Mouse (Mus musculus): ENCODE measurements at regions not wholly inside any gene's neighbourhood (a gene's known extent, or its start where the extent isn't known, plus 50 kb on each side); places are given as distances from the start of the nearest gene placed in this dataset.
A peak's percentile ranks its signal among the peaks of the same experiment; 100 is the strongest.

GRCm38 (mm10) chr15:64434502-64434901 is 374.2 kb upstream of the Fam49b start:
- peak; percentile 18 for DNase-seq (ENCODE audit: low read depth)

- DNase-seq (ENCODE audit: low read depth): no peak
Measured at GRCm38 (mm10) chr15:64434908-64435307, 374.6 kb upstream of the Fam49b start.

GRCm38 (mm10) chr15:64445076-64445475 is 372.4 kb upstream of the Gm21798 start:
- no peak for DNase-seq (ENCODE audit: low read depth)

- DNase-seq (ENCODE audit: low read depth): no peak
Measured at GRCm38 (mm10) chr15:64446411-64447072, 371.0 kb upstream of the Gm21798 start.

DNA sequence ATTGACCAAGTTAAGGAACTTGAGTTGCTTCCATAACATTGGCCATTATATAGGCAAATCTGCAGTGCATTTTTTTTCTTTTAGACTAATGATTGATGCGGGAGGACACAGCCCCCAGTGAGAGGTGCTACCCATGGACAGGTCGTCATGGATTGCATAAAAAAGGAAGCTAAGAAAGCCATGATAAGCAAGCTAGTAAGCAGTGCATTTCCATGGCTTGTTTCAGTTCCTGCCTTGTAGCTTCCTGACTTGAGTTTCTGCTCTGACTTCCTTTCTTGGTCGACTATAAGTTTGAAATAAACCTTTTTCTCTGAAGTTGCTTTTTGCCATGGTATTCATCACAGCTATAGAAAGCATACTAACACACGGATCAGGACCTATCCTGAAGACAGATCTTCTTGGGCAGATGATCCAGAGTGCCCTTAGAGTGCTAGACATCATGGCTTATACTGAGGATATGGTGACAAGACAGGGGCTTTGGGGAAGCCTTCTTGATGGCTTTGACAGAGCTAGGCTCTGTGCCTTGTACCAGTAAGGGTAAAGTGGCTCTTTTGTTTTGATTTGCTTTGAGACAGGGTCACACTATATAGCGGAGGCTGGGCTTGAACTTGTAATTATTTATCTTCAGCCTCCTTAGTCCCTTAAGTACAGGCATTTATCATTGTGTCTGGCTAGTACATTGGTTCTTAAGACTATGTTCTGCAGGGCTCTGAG is 370.1 kb upstream of the Gm21798 start:
- no peak for DNase-seq (ENCODE audit: low read depth)

DNA sequence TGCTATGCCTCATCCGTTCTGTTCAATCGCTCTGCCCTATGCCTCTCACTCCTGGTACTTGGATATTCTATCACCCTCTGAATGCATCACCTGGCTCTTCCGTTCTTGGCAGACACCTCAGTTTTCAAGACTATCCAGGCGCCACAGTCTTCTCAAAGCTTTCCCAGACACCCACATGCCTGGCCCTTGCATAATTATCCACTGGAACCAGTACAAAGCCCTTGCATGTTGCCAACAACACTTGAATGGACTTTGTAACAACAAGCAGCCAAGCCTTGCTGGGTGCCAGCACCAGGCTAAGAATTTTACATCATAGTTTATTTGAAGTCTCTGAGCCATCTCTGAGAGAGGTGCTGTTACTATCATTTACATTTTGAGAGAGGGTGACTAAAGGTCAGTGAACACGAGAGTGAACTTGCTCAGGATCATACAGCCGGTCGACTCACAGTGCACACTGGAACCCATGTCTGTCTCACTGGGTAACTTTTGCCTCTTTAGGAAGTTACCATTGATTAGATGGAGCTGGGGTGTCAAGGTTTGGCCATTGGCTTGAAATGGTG is 368.8 kb upstream of the Gm21798 start:
- no peak for DNase-seq (ENCODE audit: low read depth)

- peak; percentile 94 for DNase-seq (ENCODE audit: low read depth)
Measured at GRCm38 (mm10) chr15:64470743-64471142, 346.8 kb upstream of the Gm21798 start.

GRCm38 (mm10) chr15:64471597-64471996 is 345.9 kb upstream of the Gm21798 start:
- peak; percentile 33 for DNase-seq (ENCODE audit: low read depth)

- peak; percentile 66 for DNase-seq (ENCODE audit: low read depth)
Measured at GRCm38 (mm10) chr15:64474236-64474635, 343.3 kb upstream of the Gm21798 start.

DNA sequence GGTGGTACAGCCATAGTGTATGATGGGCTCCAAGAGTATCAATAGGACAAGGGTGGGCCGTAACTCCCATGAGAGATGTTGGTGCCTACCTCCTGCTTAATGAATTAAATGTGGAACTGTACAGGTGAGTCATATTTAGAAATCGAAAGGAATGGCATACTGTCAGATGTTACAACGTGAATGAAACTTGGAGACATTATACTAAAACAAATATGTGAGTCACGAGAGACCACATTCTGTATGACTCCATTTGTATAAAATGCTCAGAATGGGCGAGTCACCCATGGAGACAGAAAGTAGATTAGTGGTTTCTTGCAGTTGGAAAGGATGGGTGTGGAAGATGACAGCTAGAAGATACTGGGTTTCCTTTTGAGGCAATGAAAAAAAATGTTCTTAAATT is 340.4 kb upstream of the Gm21798 start:
- peak; percentile 78 for DNase-seq (ENCODE audit: low read depth)

GRCm38 (mm10) chr15:64480625-64481024 is 336.9 kb upstream of the Gm21798 start:
- no peak for DNase-seq (ENCODE audit: low read depth)

DNA sequence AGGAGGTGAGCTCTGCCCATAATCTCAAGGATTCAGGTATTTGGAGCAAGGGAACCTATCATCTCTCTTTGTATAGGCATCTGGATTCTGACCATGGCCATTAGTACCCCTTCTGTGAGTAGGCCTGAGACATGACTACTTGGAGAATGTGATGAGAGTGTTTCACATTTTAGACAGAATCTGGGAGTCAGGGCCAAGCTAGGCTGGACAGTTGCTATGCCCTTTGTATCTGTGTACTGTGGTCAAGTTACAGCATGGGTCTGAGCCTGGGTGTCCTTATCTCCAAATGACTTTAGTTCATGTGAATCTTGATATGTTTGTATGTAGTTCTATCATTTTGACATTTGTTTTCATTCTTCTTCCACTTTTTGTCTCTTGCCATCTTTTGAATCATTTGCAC is 336.3 kb upstream of the Gm21798 start:
- no peak for DNase-seq (ENCODE audit: low read depth)

DNA sequence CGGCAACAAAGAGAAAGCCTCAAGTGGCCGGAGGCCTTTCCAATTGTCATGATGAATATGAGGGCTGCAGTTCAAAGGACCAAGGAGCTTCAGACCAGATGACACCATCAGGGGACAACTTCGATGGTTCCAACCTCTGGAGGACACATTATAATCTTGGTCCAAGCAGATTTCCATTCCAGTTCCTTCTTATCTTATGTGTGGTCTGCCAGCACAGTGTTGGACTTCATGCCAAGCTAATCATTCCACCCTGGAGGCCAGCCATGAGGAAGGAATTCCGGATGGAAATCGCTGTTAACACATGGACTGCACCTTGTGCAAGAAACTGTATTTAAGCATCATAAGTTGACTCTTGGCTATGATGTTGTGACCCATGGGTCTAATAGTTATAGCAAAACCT is 334.5 kb upstream of the Gm21798 start:
- peak; percentile 77 for DNase-seq (ENCODE audit: low read depth)

- DNase-seq (ENCODE audit: low read depth): no peak
Measured at GRCm38 (mm10) chr15:64487801-64488200, 329.7 kb upstream of the Gm21798 start.

DNA sequence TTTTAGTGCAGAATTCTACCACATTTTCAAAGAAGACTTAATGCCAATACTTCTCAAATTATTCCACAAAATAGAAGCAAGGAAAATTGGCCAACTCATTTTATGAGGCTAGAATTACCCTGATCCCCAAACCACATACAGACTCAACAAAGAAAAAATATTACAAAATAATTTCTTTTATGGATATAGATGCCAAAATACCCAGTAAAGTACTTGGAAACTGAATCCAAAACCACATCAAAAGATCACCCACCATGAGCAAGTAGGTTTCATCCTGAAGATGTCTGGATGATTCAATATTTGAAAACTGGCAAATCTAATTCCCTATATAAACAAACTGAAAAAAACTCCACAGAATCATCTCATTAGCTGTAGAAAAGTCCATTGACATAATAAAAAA is 316.7 kb upstream of the Gm21798 start:
- DNase-seq (ENCODE audit: low read depth): no peak

DNA sequence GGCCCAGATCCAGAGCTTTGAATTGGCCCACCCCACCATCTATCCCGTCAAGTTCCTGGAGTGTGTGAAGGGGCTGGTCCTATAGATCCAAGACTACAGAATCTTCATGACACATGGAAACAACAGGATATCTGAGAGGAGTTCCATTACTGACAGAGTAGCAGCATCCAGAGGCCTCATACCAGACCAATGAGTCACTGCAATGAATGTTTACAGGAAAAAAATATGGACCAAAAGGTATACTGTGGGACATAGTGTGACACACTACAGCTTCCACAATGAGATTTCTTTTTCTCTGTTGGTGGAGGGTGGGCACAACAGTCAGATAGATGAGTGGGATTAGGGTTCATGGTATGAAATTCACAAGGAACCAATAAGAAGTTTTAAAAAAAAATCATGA is 316.0 kb upstream of the Gm21798 start:
- peak; percentile 65 for DNase-seq (ENCODE audit: low read depth)

- peak; percentile 64 for DNase-seq (ENCODE audit: low read depth)
Measured at GRCm38 (mm10) chr15:64504751-64505150, 312.7 kb upstream of the Gm21798 start.

GRCm38 (mm10) chr15:64510649-64511048 is 306.8 kb upstream of the Gm21798 start:
- DNase-seq (ENCODE audit: low read depth): no peak

DNA sequence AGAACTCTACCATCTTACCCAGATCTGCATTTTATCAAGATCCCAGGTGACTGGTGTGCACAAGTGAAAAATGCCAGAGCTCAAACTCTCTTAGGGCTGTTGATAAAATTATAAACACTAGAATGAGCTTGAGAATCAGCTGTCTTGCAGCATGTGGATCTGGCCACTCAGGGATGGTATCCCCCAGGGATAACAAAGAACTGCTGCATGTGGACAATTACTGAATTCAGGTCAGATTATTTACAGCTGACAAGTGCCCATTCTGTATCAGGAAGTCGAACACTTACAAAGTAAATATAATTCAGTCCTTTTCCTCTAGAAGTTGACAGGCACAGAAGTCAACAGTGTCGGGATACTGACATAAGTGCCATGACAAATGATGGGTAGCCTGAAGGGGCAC is 306.3 kb upstream of the Gm21798 start:
- DNase-seq (ENCODE audit: low read depth): no peak

DNA sequence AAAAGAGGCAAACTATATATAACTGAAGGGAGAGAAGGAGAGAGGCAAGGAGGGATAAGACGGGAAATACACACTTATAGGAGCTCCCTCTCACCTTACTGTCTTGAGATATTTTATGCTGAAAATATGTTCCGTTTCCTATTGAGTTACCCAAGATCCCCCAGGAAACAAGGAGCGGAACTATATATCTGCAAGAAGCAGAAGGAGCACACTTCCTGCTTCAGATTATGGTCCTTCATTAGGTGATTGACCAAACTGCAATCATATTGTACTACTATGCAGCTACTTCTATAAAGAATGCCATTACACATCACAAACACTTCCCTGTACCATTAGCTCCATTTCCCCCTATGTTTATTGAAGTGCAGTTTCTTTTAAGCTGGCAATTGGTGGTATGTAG is 304.9 kb upstream of the Gm21798 start:
- no peak for DNase-seq (ENCODE audit: low read depth)

DNA sequence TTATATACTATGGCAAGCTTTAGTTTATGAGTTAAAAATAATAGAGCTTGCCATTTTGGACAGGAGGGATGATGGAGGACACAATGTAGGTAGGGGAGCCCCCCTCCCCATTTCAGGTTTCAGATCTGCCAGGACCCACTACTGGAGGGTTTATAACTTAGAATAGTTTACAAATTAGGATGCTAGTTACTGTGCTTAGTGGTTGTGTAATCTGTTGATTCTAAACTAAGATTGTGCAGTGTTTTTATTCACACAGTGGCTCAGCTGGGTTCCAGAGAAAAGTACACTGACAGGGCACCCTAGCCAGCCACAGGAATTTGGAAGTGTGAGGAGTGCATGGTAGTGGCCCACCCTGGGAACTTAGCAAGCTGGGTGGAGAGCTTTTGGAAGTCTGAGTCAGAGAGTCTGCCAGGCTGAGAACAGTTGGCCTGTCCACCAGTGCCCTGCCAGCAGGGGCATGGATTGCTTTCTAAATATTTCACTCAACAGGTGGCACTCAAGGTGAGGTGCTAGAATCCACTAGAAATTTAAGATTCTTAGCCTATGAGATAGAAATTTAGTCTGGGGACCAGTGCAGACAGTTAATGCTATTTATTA is 303.9 kb upstream of the Gm21798 start:
- DNase-seq (ENCODE audit: low read depth): peak; percentile 35

- DNase-seq (ENCODE audit: low read depth): peak; percentile 76
Measured at GRCm38 (mm10) chr15:64515179-64515578, 302.3 kb upstream of the Gm21798 start.

DNA sequence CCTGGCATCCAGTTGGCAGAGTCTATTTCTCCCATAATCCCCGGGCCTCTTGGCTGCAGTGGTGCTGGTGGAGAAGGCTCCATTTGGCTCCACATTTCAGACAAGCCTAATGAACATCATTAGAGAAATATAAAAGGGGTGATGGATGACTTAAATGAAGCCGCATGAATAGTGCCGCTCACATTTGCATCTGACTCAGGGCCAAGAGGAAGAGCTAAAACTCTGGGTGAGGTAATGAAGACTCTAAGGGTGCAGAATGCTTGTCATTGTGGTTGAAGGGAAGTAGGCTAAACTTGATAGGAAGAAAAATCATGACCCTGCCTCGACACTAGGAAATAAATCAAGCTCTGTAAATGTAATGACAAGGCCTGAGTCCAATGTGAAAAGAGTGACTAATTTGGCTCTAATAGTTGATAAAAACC is 298.3 kb upstream of the Gm21798 start:
- peak; percentile 68 for DNase-seq (ENCODE audit: low read depth)

All from NIH3T3 (cell line).